Mouse (Mus musculus) gastrocnemius, postnatal 14 days (tissue): Measurements from ENCODE around the gene Neurog3. TPM values are rescaled to one million over a fixed set of nuclear protein-coding genes. Genes with fewer than 3 reads are reported as not detected.

ENCODE experiments used
- total RNA-seq, 2 experiments: library from RNA; stranded (reverse); gene quantifications; 2 replicates each; pipeline ENCODE4 v1.2.3; 2021

The Neurog3 gene
- total RNA-seq, 2 experiments from 2014 or later: not detected

Other genes starting within 250 kb of the Neurog3 start
- gene Col13a1, start 154.0 kb upstream of the Neurog3 start, total RNA-seq: 1 to 10 TPM; 2.1 to 2.7 TPM
- gene Fam241b, start 10.8 kb downstream of the Neurog3 start, total RNA-seq: 1 to 10 TPM in 1 of 2 experiments, under 1 TPM in 1; 0.38 to 1.4 TPM
- 10 to 100 TPM; 11.4 TPM for gene Tspan15, start 98.2 kb downstream of the Neurog3 start, total RNA-seq
- gene Tacr2, start 119.3 kb downstream of the Neurog3 start, total RNA-seq: not detected
- gene Hk1, start 246.8 kb downstream of the Neurog3 start, total RNA-seq: 10 to 100 TPM; 12.6 to 16.3 TPM